Mouse (Mus musculus) bone marrow macrophage, adult 2 months (primary cell): Measurements from ENCODE around the gene Rras.

Experiments
- CTCF ChIP-seq: IDR thresholded peaks from 2 replicates; pipeline ENCODE4 v1.5.1; 2012; ENCODE audit warnings: low read depth, mild to moderate bottlenecking, low read length, moderate library complexity
- POLR2A ChIP-seq: IDR thresholded peaks from 2 replicates; pipeline ENCODE4 v1.6.1; 2012; ENCODE audit warnings: mild to moderate bottlenecking, low read depth, low read length, borderline replicate concordance

GRCm38 (mm10) chr7:44984833-44985164, 33.0 kb upstream of the Rras start:
- TF ChIP-seq CTCF (no peak), POLR2A (no peak)
